Mouse (Mus musculus): ENCODE results near the gene Tnfrsf13b. TPM values are rescaled to one million over a fixed set of nuclear protein-coding genes. Genes with fewer than 3 reads are reported as not detected.
"Not testable (repeated sequence)": the region's sequence is repeated elsewhere in the genome, so short reads cannot be mapped to it uniquely, and the experiment has no call there.

Gene Tnfrsf13b
- total RNA-seq, 2 experiments from 2014 or later = 0.43 TPM; not detected in 1

DNA sequence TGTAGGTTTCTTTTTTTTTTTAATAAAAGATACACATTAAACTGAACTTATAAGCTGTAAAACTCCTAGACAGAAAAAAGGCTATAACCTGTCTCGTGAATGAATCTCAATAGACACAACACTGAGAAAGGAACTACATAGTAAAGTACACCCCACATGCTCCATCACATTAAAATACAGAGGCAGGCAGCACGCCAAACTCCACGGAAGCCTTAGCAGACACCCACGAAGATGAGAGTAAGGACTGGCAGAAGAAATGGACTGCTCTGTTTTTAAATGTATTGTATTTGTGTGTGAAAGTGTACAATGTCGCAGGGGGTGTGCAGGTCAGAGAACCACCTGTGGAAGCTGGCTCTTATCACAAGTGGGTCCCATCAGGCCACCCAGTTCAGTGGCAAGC, 43.6 kb downstream of the Tnfrsf13b start:
- DNase-seq (ENCODE audit: low spot score) = no peak

DNA sequence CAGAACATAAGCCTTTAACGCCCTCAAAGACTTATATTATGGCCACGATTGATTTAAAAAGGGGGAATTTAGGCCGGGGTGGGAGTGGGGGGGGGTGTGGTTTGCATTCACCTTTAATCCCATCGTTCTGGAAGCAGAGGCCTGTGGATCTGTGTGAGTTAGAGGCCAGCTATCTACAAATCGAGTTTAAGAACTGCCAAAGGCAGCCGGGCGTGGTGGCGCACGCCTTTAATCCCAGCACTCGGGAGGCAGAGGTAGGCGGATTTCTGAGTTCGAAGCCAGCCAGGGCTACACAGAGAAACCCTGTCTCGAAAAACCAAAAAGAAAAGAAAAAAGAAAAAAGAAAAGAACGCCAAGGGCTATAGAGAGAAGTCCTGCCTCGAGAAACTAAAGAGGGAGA, 46.9 kb downstream of the Tnfrsf13b start:
- DNase-seq (ENCODE audit: low spot score) = not testable (repeated sequence)

GRCm38 (mm10) chr11:61174291-61174820, 47.8 kb downstream of the Tnfrsf13b start:
- peak; percentile 33 for DNase-seq (ENCODE audit: low spot score)

DNA sequence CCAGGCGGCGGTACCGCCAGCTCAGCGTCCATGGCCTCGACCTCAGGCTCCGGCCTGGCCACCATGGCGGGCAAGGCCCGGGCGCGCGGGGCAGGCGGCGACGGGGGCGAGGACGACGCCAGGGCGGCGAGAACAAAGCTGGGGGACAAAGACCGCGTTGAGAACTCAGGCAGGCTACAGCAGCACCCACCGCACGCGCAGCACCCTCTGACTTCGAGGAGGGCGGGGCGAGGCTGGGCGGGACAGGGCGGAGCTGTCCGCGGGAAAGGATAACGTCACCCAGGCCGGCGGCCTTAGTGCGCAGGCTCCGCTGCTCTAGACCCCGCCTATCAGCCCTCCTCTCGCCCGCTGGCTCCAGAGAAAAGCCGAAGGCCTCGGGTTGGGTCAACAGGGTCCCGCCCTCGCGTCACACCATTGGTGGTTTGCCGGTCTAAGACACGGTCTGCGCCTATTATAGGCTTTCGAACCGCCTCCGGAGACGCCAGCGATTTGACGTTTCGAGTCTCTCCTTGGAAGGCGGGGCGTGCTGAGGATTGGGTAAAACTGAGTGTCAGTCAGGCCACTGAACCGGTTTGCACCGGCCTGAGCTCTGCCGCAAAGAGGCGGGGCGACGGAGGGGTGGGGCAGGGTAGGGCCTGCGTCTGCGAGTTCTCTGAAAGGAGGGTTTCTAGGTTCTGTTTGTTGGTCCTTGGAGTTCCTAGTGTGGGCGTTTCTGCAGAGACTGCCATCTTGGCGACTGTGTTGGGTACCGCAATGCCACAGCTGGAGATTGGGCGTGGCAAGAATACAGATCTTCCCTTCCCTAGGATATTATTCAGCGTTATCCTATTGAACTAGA, 48.5 kb downstream of the Tnfrsf13b start, which contains the start of gene Usp22:
Gene Usp22, minus strand, starts transcription at position 235 of the 838 bp plus-strand sequence.
- DNase-seq (ENCODE audit: low spot score) = peak; percentile 100

GRCm38 (mm10) chr11:61175778-61176177, 49.2 kb downstream of the Tnfrsf13b start:
- DNase-seq (ENCODE audit: low spot score) = no peak

DNA sequence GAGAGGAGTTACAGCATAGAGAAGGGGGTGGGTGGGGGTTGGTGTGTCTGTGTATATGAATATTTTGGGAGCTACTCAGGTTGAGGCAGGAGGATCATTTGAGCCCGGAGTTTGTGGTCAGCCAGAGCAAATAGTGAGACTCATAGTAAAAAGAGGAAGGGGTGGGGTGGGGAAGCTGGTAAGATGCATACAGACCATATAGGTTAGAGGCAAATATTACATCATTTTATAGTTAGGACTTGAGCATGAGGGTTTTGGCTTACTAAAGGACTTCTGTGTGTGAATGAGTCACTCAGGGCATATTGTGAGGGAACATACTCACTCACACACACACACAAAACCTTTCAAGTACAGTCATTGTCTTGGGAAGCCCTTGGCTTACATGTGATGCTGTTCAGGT, 49.8 kb downstream of the Tnfrsf13b start:
- no peak for DNase-seq (ENCODE audit: low spot score)

GRCm38 (mm10) chr11:61180361-61180760, 53.8 kb downstream of the Tnfrsf13b start:
- DNase-seq (ENCODE audit: low spot score) = no peak

DNA sequence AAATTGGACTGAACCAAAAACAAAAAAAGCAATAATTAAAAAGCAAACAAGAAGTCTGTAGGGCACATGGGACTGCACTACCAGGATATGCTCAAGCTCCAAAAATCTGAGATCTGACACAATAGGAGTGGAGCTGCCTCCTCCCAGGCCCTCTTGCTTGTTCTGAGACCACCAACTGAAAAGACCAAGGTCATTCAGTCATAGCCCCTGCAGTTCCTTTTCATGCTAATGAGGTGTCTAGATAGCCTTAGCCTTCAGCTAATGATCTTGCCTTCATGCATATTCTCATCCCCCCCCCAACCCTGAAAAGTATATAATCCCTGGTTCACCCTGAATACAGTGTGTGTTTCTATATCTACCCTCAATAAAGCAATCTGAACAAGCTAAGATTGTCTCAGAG, 55.1 kb downstream of the Tnfrsf13b start:
- no peak for DNase-seq (ENCODE audit: low spot score)

GRCm38 (mm10) chr11:61183820-61184219, 57.3 kb downstream of the Tnfrsf13b start:
- DNase-seq (ENCODE audit: low spot score) = no peak

GRCm38 (mm10) chr11:61190776-61191175, 64.2 kb downstream of the Tnfrsf13b start:
- no peak for DNase-seq (ENCODE audit: low spot score)

GRCm38 (mm10) chr11:61192123-61192522, 65.6 kb downstream of the Tnfrsf13b start:
- not testable (repeated sequence) for DNase-seq (ENCODE audit: low spot score)

DNA sequence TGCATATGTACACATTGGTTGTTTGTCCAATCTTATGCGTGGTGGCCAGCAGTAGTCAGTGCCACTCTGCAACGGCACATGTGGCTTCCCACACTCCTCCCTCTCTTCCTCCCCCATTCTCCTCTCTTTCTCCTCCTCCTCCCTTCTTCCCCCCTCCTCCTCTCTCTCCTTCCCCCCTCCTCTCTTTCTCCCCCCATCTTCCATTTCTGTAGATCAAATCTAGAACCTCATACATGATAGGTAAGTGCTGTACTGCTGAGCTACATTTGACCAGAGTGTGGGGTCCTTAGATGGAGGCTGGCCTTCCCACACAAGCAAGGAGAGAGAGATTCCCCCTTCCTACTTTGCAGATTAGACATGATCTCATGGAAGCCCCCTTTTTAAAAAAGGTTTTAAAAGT, 66.2 kb downstream of the Tnfrsf13b start:
- no peak for DNase-seq (ENCODE audit: low spot score)

DNA sequence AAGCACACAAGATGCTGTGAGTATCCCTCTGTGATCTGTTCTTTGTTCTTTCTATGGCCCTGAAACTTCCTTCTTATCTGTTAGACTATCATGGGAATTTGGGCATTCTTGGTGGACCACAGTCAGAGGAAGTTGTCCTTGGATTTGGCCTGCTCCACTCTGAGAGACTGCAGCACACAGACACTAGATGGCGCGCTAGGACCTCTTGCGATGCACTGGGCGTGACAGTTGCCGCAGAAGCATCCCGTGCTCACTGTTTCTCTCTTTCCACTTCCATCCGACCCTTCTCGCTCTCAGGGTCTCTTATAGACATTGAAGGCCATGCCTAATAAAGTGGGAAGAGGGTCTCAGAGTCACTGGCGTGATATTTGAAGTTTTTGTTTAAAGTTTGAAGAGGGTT, 66.8 kb downstream of the Tnfrsf13b start:
- peak; percentile 81 for DNase-seq (ENCODE audit: low spot score)

DNA sequence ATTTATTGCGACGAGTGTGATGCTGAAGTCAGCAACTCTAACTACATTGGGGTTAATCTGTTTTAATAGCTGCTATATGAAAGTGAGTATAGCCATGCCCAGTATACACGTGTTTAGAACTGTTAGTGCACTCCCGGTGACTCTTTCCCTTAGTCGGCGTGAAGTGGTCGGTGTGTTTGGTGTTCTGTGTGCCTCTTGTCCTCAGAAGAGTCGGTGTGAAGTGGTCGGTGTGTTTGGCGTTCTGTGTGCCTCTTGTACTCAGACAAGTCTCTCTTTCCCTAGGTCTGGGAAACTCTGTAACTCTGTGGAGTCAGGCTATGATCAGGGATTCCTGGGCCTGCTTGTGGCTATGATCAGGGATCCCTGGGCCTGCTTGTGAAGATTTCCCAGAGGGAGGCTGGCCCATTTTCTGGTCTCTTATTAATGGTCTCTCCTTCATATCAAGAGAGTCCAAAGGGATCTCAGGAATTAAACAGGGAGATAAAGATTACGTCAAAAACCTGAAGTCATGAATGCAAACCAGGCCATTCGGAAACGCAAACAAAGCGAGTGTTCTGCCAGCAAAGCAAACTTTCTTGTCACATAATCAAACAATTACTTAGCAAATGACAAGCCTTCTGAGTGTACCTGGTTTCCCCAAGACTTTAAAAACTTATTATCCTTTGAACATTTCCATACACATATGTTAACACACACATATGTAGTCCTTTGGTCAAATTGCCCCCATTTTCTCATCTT, 70.2 kb downstream of the Tnfrsf13b start:
- no peak for DNase-seq (ENCODE audit: low spot score)

GRCm38 (mm10) chr11:61197935-61198334, 71.4 kb downstream of the Tnfrsf13b start:
- no peak for DNase-seq (ENCODE audit: low spot score)

Other genes starting within 250 kb of the Tnfrsf13b start
- 10 to 100 TPM; 41.0 to 42.9 TPM for gene Tmem11, start 247.5 kb upstream of the Tnfrsf13b start, total RNA-seq (2021)
- 10 to 100 TPM in 1 of 2 experiments, 1 to 10 TPM in 1; 8.2 to 10.3 TPM for gene Natd1, start 212.0 kb upstream of the Tnfrsf13b start, total RNA-seq (2021)
- 100 to 1,000 TPM; 105 to 173 TPM for gene Map2k3, start 194.7 kb upstream of the Tnfrsf13b start, total RNA-seq (2021)
- gene Kcnj12, start 104.2 kb upstream of the Tnfrsf13b start, total RNA-seq (2021) = 10 to 100 TPM; 48.6 to 67.1 TPM
- gene Usp22, start 48.3 kb downstream of the Tnfrsf13b start, total RNA-seq (2021) = 10 to 100 TPM; 12.9 to 15.6 TPM
- under 1 TPM; 0.33 to 0.48 TPM for gene Aldh3a1, start 80.8 kb downstream of the Tnfrsf13b start, total RNA-seq (2021)
- 10 to 100 TPM in 1 of 2 experiments, 1 to 10 TPM in 1; 9.8 to 15.1 TPM for gene Aldh3a2, start 140.7 kb downstream of the Tnfrsf13b start, total RNA-seq (2021)
- not detected for gene Slc47a2, start 216.1 kb downstream of the Tnfrsf13b start, total RNA-seq (2021)